Mouse (Mus musculus): Measurements from ENCODE around the gene Dgki.

DNA sequence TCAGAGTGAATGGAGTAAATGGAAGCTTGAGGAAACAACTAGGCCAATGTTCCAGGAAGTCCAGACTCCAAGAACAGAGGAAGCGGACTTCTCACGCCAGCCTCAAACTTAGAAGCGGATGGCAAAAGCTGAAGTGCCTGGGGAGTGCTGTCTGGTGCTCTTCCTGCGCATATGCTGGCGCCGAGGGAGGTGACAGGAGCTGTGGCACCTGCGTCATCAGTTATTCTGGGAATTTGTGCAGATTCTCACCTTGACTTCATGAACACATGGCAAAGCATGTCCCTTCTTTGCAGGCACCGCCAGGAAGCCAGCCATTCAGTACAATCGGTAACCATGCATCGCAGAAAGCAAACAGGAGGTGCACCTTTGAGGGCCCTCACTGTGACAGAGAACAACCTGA lies 301.0 kb downstream of the Dgki start:
- TF ChIP-seq EP300 (IDR thresholded peaks at IDR 0.05; ENCODE audit: low read depth) (no peak), CTCF (IDR thresholded peaks at IDR 0.05; ENCODE audit: low read depth) (no peak)
